Mouse (Mus musculus): ENCODE results near the gene Zfp827.

GRCm38 (mm10) chr8:79083461-79084358 is 55.5 kb downstream of the Zfp827 start:
- no peak for TF ChIP-seq CTCF (IDR thresholded peaks at IDR 0.05; ENCODE audit: low read depth, low read length)
- TF ChIP-seq POLR2A (IDR thresholded peaks at IDR 0.05; ENCODE audit: insufficient read depth, low read length) = no peak
- no peak for TF ChIP-seq EP300 (IDR thresholded peaks at IDR 0.05; ENCODE audit: insufficient read depth, low read depth, low read length)
